Mouse (Mus musculus) c-Kit-positive CD71-positive TER-119-negative erythroid progenitor cells, embryonic 14.5 days (primary cell): ENCODE measurements around the gene Ptpn14.

Experiments used
- DNase-seq: peaks from one replicate; pipeline ENCODE4 v3.0.0-alpha.2; 2013; ENCODE audit warnings: low read depth

The Ptpn14 gene

GRCm38 (mm10) chr1:189867497-189867896 is 139.4 kb downstream of the Ptpn14 start:
- DNase-seq: no peak

GRCm38 (mm10) chr1:189868036-189868435 is 140.0 kb downstream of the Ptpn14 start:
- DNase-seq: no peak

GRCm38 (mm10) chr1:189869651-189870270 is 141.7 kb downstream of the Ptpn14 start:
- DNase-seq: no peak

- no peak for DNase-seq
Measured at GRCm38 (mm10) chr1:189870539-189870938, 142.5 kb downstream of the Ptpn14 start.

GRCm38 (mm10) chr1:189871625-189872024 is 143.6 kb downstream of the Ptpn14 start:
- DNase-seq: no peak

- no peak for DNase-seq
Measured at GRCm38 (mm10) chr1:189872050-189872449, 144.0 kb downstream of the Ptpn14 start.

- DNase-seq: no peak
Measured at GRCm38 (mm10) chr1:189873591-189873990, 145.5 kb downstream of the Ptpn14 start.

GRCm38 (mm10) chr1:189875439-189875861 is 147.4 kb downstream of the Ptpn14 start:
- DNase-seq: no peak

- DNase-seq: no peak
Measured at GRCm38 (mm10) chr1:189876162-189876561, 148.1 kb downstream of the Ptpn14 start.

- DNase-seq: no peak
Measured at GRCm38 (mm10) chr1:189879212-189879611, 151.1 kb downstream of the Ptpn14 start.

GRCm38 (mm10) chr1:189879965-189880364 is 151.9 kb downstream of the Ptpn14 start:
- no peak for DNase-seq

GRCm38 (mm10) chr1:189880745-189881144 is 152.7 kb downstream of the Ptpn14 start:
- no peak for DNase-seq

GRCm38 (mm10) chr1:189882886-189883285 is 154.8 kb downstream of the Ptpn14 start:
- DNase-seq: no peak

- DNase-seq: no peak
Measured at GRCm38 (mm10) chr1:189883531-189884170, 155.6 kb downstream of the Ptpn14 start.

GRCm38 (mm10) chr1:189884951-189885350 is 156.9 kb downstream of the Ptpn14 start:
- DNase-seq: no peak

GRCm38 (mm10) chr1:189885975-189886374 is 157.9 kb downstream of the Ptpn14 start:
- no peak for DNase-seq

GRCm38 (mm10) chr1:189887518-189887917 is 159.4 kb downstream of the Ptpn14 start:
- no peak for DNase-seq

- DNase-seq: no peak
Measured at GRCm38 (mm10) chr1:189888749-189889148, 160.7 kb downstream of the Ptpn14 start.

GRCm38 (mm10) chr1:189894191-189894590 is 166.1 kb downstream of the Ptpn14 start:
- no peak for DNase-seq

- DNase-seq: no peak
Measured at GRCm38 (mm10) chr1:189897861-189898260, 169.8 kb downstream of the Ptpn14 start.

GRCm38 (mm10) chr1:189898708-189899107 is 170.6 kb downstream of the Ptpn14 start:
- DNase-seq: no peak

GRCm38 (mm10) chr1:189899526-189899925 is 171.5 kb downstream of the Ptpn14 start:
- DNase-seq: no peak

- no peak for DNase-seq
Measured at GRCm38 (mm10) chr1:189902413-189902812, 174.3 kb downstream of the Ptpn14 start.

GRCm38 (mm10) chr1:189903169-189903568 is 175.1 kb downstream of the Ptpn14 start:
- DNase-seq: no peak
